Mouse (Mus musculus) telencephalon, adult 2 months (tissue): ENCODE data around the gene Rptor.

Experiments
- DNase-seq: peaks from one replicate; pipeline ENCODE4 v3.0.0-alpha.2; 2011; ENCODE audit warnings: low read depth, low spot score

Rptor gene

GRCm38 (mm10) chr11:119904621-119905286 lies 302.0 kb downstream of the Rptor start:
- no peak for DNase-seq

GRCm38 (mm10) chr11:119905794-119906193 lies 303.1 kb downstream of the Rptor start:
- DNase-seq, result no peak

- peak; percentile 75 for DNase-seq
These were observed 304.4 kb downstream of the Rptor start for GRCm38 (mm10) chr11:119907006-119907650.

- no peak for DNase-seq
These were observed 305.0 kb downstream of the Rptor start for GRCm38 (mm10) chr11:119907711-119908110.

GRCm38 (mm10) chr11:119909436-119909835 lies 306.7 kb downstream of the Rptor start:
- no peak for DNase-seq

GRCm38 (mm10) chr11:119912845-119913244 lies 310.1 kb downstream of the Rptor start:
- no peak for DNase-seq

- peak; percentile 82 for DNase-seq
These were observed 310.7 kb downstream of the Rptor start, which contains the start of gene Chmp6 for GRCm38 (mm10) chr11:119913291-119913934. Chmp6 (plus strand) TSS chr11:119913441.

GRCm38 (mm10) chr11:119913935-119914314 lies 311.2 kb downstream of the Rptor start:
- DNase-seq, result no peak

- DNase-seq, result no peak
These were observed 311.7 kb downstream of the Rptor start for GRCm38 (mm10) chr11:119914381-119914780.

GRCm38 (mm10) chr11:119915666-119916065 lies 313.0 kb downstream of the Rptor start:
- no peak for DNase-seq

GRCm38 (mm10) chr11:119916102-119916790 lies 313.5 kb downstream of the Rptor start:
- DNase-seq, result no peak

GRCm38 (mm10) chr11:119916834-119917469 lies 314.2 kb downstream of the Rptor start:
- DNase-seq, result no peak

- no peak for DNase-seq
These were observed 315.8 kb downstream of the Rptor start for GRCm38 (mm10) chr11:119918521-119918920.

- no peak for DNase-seq
These were observed 316.7 kb downstream of the Rptor start for GRCm38 (mm10) chr11:119919432-119919831.

GRCm38 (mm10) chr11:119919897-119920296 lies 317.2 kb downstream of the Rptor start:
- DNase-seq, result no peak

- no peak for DNase-seq
These were observed 318.0 kb downstream of the Rptor start for GRCm38 (mm10) chr11:119920668-119921067.

GRCm38 (mm10) chr11:119925176-119925575 lies 322.5 kb downstream of the Rptor start:
- DNase-seq, result no peak

GRCm38 (mm10) chr11:119926762-119927161 lies 324.1 kb downstream of the Rptor start:
- DNase-seq, result no peak

GRCm38 (mm10) chr11:119928023-119928681 lies 325.4 kb downstream of the Rptor start:
- no peak for DNase-seq

GRCm38 (mm10) chr11:119929603-119930265 lies 327.0 kb downstream of the Rptor start:
- no peak for DNase-seq

GRCm38 (mm10) chr11:119931809-119932208 lies 329.1 kb downstream of the Rptor start:
- no peak for DNase-seq
